Mouse (Mus musculus): Measurements from ENCODE around the gene Kirrel.
A peak's percentile ranks its signal among the peaks of the same experiment; 100 is the strongest.

Kirrel gene

GRCm38 (mm10) chr3:87174096-87174768 is at the start of gene Kirrel:
Gene Kirrel (minus strand): TSS chr3:87174747.
- DNase-seq, result peak; percentile 29 to 56

- DNase-seq, result no peak
These were observed 49.1 kb upstream of the Kirrel start for GRCm38 (mm10) chr3:87223636-87224035.

DNA sequence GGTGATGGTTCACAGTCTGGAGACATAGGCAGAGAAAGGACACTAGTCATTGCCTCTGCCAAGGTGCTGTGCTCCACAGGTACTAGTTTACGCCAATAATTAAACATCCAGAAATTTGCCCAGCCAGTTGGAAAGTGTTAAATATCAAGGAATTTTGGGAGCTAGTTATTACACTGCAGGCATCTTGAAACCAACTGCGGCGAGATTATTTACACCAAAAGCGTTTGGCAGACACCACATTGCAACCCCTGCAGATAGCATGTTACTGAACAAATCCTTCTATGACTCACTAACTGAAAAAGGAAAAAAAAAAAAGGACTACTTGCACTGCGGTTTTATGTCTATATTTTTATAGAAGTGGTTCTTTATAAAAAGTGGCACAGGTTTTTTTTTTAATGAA is 47.8 kb upstream of the Kirrel start:
- peak in 1 of 2 experiments; percentile 3 for DNase-seq

- no peak for DNase-seq
These were observed 40.6 kb upstream of the Kirrel start for GRCm38 (mm10) chr3:87215176-87215575.

DNA sequence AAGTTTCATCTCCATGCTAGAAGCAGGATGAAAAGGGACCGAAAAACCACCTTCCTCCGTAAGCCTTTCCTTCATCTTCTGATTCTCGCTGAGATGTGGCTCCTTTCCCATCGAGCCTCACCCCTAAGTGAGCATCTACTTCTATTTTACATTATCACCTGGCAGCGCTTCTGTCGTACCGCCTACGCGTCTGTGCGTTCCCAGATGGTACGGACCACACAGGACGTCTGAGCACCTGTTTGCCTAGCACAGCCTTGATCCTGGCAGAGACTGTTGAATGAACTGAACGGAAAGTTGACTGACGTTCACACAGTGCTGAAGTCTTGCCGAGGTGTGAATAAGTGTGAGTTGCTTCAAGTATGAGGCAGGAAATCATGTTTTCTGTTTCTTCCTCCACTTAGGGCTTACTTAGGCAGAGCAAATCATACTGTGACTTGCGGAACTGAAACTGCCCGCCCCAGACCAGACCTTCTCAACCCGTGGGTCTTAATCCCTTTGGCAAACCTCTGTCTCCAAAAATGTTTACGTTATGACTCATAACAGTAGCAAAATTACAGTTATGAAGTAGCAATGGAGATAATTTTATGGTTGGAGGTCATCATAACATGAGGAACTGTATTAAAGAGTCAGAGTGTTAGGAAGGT is 39.8 kb upstream of the Kirrel start:
- DNase-seq, result no peak

DNA sequence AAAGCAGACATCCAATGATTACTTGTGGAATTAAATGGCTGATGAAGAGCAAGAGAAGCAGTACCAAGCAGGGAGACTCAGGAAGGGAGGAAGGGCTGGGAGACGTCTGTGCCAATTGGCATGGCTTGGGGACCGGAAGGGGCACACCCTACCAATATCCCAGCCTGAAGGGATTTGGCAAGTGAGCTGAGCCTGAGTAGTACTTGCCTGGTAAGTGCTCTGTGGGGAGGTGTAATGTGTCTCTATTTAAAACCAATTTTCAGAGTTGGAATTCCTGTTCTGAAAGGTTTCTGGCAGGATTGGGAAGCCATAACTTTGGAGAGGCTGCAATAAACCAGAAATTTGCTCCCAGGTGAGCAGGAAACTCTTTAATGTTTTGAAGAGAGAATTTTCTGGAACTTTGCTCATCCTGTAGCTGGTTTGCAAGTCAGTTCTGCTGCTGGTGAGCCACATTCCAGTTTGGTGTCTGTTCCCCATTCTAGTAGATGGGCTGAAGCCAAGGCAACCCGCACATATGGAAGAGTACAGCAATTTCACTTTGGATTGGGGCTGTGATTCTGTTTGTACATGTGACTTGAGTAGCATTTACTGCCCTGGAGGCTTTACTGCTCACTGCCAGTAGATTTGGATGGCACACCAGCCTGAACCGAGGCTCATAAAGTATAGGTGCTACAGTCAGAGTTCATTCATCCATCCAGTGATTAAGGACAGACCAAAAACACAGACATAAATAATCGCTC is 32.0 kb upstream of the Kirrel start:
- no peak for DNase-seq

- DNase-seq, result no peak
These were observed 22.1 kb upstream of the Kirrel start for GRCm38 (mm10) chr3:87196637-87197036.

GRCm38 (mm10) chr3:87195041-87195440 is 20.5 kb upstream of the Kirrel start:
- DNase-seq, result no peak

DNA sequence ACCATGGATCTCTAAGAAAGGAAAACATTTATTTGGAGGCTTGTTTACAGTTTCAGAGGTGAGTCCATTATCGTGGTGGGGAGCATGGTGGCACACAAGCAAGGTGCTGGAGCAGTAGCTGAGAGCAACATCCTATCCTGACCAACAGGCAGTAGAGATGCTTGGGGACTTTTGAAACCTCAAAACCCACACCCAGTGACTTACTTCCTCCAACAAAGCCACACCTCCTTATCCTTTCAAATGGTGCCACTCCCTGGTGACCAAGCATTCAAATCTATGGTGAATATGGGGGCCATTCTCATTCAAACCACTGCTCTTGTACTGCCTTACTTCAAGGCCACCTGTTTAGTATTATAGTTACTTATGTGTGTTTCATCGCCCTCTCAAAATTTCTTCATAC is 20.0 kb upstream of the Kirrel start:
- DNase-seq, result no peak

DNA sequence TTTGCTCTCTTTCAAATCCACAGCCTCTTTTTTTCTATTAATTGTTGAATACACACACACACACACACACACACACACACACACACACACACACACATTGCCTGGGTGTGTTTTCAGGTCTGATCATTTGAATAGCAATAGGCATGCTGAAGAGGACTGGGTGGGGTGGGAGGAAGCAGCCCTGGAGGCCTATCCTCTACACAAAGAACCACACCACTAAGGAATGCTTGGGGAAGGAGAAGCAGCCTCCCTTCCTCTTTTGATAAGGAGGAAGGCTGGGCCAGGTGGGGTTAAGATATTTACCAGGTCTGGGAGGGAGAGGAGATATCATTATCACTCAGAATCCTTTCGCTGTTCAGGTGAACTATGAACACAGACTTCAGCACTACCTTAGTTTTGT is 19.2 kb upstream of the Kirrel start:
- no peak for DNase-seq

- DNase-seq, result no peak
These were observed 18.8 kb upstream of the Kirrel start for GRCm38 (mm10) chr3:87193352-87193751.

- no peak for DNase-seq
These were observed 2.1 kb upstream of the Kirrel start for GRCm38 (mm10) chr3:87176687-87177086.

- DNase-seq, result peak in 1 of 2 experiments; percentile 22
These were observed 880 bp upstream of the Kirrel start for GRCm38 (mm10) chr3:87175438-87175815.

DNA sequence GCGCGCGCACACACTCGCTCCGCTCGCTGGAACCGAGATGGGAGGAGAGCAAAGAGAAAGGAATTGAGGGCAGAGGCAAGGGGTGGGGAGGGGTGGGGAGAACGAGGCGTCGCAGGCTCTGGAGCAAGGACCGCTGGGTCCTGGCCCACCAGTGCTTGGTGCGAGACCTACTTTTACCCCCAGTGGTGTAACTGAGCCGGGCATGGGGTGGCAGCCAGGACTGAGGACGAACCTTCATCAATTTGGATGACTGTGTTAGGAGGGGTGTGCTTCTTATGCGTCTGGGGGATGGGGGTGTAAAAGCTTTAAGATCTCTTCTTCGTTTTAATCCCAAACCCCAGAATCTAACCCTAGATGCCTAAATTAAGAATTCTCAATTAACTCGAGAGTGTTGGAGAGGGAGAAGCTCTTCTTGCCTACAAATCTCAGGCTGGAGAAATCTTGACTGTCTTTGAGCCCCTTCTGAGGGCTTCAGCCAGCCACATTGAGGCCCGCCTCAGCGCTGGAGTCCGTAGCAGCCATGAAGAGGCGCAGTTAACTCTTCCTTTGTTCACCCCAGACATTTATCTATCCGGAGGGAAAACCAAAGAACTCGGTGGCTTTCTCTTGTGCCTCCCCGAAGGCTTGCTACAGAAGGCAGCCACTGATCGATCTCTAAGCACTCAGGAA is 356 bp upstream of the Kirrel start:
- no peak for DNase-seq

DNA sequence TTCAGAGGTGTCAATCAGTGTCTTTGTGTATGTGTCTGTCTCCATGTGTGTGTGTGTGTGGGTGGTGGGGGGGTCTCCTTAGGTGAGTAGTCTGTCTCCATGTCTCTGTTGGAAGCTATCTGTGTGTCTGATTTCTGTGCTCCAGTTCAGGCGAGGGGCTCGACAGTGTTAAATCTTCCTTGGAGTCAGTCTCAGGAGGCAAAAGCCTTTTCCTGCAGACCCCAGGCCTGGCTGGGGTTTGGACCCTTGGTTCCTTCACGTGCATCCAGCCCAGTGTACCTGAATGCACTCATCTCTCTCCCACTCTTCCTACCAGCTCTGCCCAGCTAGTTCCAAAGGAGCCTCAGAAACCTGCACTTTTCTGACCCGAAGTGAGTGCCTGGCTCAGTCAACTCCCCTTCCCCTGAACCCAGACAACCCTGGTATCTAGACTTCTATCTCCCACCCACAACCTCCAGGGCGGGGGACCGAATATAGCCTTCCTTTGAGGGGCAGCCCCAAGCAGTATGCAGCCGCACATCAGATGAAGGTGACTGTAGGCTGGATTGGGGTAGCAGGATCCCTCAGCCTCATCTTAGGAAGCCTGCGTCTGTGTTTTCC is 961 bp downstream of the Kirrel start:
- DNase-seq, result no peak

DNA sequence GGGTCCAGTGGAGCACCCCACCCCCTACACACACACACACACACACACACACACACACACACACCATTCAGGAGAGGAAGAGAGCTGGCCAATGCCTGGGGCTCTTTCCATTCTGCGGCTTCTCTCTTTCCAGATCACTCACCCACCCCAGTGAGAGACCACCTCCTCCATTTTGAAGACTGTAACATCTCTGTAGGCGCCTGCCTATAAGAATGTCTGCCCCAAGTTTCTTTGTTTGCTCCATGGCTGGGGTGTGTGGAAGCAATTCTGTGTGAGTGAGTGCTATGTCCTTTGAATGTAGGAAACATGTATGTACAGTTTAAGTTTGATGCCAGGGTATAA is 1.5 kb downstream of the Kirrel start:
- DNase-seq, result no peak

DNA sequence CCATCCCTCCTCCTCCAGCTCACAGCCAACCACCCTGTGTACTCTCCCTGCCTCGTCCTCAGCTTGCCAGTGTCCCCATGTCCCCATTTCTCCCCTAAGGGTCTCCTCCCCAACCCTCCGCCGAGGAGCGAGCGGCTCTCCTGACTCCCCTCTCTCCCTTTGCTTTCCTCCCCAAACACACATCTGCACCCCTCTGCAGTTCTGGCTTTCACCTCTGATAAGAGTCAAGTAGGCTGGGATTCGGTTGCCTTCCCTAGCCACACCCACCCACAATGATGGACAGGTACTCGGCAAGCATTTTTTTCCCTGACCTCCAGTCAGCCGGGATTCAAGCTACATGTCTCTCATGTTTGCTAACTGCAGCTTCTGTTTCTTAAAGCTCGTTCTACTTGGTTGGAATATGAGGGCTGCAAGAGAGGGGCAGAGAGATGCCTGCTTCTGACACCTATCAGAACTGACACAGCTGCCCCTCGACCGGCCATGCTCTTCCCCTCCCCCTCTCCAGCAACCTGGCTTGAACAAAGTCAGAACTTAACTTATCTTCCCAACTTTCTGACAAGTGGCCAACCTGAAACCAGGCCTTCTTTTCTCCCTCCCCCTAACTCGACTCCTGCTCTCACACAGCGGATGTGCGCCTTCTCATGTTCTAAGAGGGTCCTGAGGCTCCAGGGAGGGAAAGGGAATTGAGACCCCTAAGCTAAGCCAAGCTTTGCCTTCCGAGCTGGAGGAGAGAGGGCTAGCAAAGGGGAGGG is 2.0 kb downstream of the Kirrel start:
- DNase-seq, result peak; percentile 17 to 34

DNA sequence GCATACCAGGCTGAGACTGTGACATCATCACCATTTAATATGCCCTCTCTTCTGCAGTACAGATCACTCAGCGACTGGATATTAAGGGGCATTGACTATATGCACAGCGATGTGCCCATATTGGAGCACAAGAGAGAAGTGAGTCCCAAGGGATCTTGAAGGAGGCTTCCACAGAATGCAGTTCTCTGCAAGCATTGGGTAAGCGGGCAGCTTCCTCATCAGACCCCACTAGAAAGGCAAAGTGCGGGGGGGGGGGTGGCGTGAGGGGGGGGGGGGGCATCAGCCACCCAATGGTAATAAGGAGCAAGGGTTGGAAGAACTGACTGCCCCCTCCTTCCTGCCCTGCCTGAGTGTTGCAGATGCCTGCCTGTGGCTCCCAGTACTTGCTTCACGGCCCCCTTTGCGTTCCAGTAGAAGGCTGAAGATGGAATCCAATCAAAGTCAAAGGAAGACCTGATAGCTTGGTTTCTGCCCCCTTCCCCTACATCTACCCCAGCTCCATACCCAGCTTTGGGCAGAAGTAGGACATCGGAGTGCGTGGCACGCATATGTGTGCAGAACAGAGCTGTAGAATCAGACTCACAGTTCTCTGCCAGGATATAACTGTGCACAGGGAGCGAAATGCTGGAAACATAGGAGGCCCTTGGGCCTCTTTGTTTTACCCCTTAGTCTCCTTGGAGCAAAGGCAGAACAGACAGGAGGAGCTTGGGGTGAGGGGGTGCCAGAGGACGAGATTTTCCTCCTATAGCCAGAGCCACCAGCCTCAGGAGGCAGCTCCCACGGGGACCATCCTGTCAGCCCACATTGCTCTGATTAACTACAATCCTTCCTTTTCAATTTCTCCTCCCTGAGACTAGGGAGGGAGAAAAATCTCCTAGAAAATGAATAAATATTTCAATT is 3.1 kb downstream of the Kirrel start:
- DNase-seq, result peak in 1 of 2 experiments; percentile 12

DNA sequence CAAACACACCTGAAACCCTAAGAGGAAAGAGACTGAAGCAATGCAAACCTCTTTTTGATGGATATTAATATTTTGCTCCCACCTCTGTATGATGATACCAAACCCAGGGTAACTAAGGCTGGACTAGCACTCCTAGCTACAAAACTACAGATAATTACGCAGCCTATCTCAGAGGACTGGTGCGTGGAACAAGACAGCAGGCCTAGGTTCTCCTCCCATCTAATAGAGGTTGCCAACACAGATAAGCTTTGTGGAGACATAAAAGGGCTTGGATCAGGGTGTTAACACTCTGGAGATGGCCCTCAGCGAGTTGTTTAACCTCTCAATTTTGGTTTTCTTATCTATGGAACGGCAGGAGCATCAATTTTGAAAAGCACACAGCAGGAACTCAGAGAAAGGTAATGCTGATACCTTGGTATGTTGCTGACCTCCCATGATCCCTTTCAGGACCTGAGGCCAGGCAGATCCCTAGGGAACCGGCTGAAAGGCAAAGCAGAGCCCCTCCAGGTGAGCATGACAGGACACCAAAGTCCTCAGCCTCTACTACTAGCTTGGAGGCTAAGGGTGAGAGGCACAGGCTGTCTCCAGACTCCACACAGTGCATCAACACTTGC is 5.0 kb downstream of the Kirrel start:
- DNase-seq, result peak in 1 of 2 experiments; percentile 0

DNA sequence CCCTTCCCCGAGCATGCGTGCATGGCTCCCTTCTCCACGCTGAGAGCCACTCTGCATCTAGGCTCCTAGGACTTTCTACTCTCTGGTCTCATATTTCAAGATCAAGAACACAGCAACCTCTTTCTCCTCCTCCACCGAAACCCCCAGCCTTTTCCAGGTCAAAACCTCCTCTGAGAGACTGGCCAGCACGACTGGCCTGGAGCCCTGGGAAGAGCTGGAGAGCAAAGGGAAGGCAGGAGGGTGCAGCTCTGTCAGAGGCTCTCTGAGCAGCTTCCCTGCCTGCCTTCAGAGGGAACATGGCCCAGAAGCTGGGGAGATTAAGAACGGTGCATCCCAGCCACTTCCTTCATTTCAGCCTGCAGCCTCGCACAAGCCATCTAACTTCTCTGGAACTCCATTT is 5.8 kb downstream of the Kirrel start:
- DNase-seq, result peak in 1 of 2 experiments; percentile 2

- DNase-seq, result no peak
These were observed 6.9 kb downstream of the Kirrel start for GRCm38 (mm10) chr3:87167621-87168020.
